Mouse (Mus musculus) inflammation-experienced regulatory T-cells, adult 6 months (primary cell): ENCODE measurements around the gene Stt3a. TPM values are rescaled to one million over a fixed set of nuclear protein-coding genes. Genes with fewer than 3 reads are reported as not detected.
A peak's percentile ranks its signal among the peaks of the same experiment; 100 is the strongest.

Experiments
- ATAC-seq: one replicate; pipeline ENCODE4 v1.8.0; 2017
- polyA plus RNA-seq, 3 experiments: library from polyadenylated mRNA; unstranded; fragments of 100-300 nt; shearing (Covaris generic); gene quantifications; one replicate each; pipeline ENCODE4 v1.2.1; 2017

The Stt3a gene
- polyA plus RNA-seq: 100 to 1,000 TPM; 237 to 338 (median 247) TPM

DNA sequence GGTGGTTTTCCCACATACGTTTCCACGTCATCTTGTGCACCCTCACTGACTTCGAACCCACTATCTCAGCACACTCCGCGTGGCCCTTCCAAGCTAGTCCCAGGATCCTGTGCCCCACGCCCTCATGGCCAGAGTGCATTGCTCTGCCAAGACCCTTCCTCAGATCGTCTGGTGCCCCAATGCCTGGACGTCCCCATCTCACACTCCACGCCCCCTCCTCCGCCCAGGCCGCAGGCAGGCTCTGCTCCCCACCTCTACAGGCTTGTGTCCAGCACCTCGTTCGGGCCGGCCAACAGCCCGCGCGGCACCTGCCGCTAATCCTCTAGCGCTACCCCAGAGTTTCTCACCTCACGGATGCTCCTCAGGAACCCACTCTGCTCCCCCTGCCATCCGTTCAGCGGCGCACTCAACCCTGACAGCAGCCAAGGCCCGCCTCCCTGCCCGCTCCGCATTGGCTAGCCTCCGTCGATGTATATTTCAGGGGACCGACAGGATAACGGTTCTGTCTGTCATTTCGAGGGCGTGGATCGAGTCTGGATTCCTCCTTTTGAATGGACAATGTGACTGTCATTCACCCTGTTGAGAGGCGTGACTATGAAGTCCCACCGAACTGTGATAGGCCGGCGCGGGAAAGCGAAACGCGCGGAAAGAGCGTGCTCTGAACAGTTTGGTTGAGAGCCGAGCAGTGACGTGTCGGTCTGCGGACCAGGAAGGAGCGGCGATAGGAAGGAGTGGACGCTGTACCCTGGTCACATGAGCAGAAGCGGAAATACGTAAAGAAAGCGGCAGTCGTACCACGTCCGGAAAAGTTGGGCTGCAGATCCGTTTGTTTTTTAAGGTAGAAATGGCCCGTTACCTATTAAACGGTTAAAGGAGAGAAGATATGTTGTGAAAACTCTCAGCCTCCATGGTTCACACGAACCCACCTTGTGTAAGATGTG is at the start of gene Stt3a:
Gene Stt3a, minus strand, starts transcription at position 477 of the 941 bp plus-strand sequence.
- ATAC-seq: peak; percentile 96

GRCm38 (mm10) chr9:36814486-36814885 is 47.0 kb upstream of the Stt3a start:
- ATAC-seq: no peak

GRCm38 (mm10) chr9:36808126-36808785 is 40.8 kb upstream of the Stt3a start:
- ATAC-seq: no peak

- ATAC-seq: no peak
Measured at GRCm38 (mm10) chr9:36805256-36805975, 37.9 kb upstream of the Stt3a start.

DNA sequence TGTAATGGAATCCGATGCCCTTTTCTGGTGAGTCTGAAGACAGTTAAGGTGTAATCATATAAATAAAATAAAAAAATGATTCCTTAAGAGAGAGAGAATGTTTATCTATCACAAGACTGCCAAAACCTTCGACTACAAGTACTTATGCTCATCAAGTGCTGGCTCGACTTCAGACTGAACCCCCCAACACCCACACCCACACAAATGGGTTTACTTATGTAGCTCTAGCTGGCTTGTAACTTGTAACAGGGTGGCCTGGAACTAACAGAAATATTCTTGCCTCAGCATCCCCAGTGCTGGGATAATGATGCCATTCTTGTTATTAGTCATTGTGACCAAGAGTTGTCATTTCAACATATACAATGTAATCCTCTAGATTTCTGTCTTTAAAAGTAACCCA is 36.4 kb upstream of the Stt3a start:
- no peak for ATAC-seq

DNA sequence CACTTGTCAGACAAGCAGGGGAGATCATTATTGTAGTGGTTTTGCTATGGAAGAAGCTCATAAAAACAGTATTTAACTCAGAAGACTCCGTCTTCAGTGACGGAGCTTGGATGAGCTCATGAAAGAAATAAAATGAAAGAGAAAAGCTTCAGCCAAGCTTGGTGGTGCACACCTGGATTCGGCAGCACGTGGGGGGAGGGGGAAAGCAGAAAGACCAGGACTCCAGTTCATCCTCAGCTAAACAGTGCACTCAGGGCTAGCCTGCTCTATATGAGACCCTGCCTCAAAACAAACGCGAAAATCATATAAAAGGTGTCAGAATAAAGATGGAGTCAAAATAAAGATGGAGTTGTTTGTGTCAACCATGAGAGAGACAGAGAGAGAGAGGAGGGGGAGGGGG is 35.9 kb upstream of the Stt3a start:
- no peak for ATAC-seq

GRCm38 (mm10) chr9:36802951-36803350 is 35.5 kb upstream of the Stt3a start:
- no peak for ATAC-seq

DNA sequence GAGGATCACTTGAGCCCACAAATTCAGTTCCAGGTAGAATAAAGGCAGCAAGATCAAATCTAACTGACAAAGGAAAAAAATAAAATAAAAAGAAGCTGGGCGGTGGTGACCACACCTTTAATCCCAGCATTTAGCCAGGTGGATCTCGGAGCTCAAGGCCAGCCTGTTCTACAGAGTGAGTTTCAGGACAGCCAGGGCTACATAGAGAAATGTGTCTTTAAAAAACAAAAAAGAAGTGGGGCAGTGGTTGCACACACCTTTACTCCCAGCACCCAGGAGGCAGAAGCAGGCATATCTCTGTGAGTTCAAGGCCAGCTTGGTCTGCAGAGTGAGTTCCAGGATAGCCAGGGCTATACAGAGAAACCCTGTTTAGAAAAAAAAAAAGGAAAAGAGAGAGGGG is 34.5 kb upstream of the Stt3a start:
- ATAC-seq: no peak

- peak; percentile 79 for ATAC-seq
Measured at GRCm38 (mm10) chr9:36796781-36797555, 29.5 kb upstream of the Stt3a start, which contains the start of gene Ei24. Ei24 (minus strand) TSS chr9:36797393.

DNA sequence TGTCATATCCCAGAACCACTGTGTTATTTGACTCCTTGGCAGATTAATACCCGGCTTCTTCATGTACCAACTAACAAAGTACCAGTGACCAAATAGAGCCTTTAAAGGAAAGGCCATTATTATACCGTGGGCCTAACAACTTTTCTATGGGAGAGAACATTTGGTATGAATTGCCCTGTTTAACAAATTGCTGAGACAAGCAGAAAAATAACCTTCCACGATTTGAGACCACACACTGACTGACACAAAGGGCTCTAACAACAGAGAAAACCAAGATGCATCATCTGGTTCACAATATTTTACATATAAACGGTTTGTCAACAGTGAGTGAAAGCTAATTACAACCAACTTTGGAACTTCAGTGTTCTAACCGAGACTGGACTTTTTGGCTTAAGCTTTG is 28.7 kb upstream of the Stt3a start:
- ATAC-seq: peak; percentile 25

DNA sequence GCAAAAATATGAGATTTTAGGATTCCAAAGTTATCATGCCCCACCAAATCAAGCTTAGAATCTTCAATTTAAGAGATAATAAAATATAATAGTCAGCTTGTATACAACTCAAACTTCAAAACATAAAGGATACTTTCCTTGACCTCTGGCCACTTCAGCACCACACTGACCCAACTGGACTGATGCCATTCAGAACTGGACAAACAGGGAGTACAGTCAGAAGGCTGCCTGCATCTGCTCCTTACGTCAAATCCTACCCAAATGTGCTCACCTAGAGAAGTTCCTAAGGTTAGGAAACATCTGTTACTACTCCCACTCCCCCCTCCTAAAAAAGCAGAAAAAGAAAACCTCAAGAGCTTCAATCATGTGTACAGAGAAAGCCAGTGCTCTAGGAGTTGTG is 28.1 kb upstream of the Stt3a start:
- no peak for ATAC-seq

GRCm38 (mm10) chr9:36794487-36794886 is 27.0 kb upstream of the Stt3a start:
- no peak for ATAC-seq

DNA sequence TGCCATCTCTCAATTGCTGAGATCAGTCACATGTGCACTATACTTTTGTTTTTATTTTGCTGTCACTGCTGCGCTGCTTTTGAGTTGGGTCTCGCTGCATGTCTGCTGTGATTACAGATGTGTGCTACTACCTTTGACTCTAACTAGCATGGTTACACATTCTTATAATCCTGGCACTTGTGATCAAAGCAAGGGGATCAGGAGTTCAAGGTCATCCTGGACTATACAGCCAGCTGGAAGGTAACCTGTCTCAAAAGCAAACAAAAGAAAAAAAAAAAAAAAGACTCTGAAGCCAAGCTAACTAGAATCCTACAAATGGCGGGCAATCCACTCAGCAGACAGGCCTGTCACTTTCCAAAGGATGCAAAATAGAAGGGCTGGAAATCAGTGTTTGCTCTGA is 24.7 kb upstream of the Stt3a start:
- no peak for ATAC-seq

- ATAC-seq: no peak
Measured at GRCm38 (mm10) chr9:36783921-36784320, 16.4 kb upstream of the Stt3a start.

DNA sequence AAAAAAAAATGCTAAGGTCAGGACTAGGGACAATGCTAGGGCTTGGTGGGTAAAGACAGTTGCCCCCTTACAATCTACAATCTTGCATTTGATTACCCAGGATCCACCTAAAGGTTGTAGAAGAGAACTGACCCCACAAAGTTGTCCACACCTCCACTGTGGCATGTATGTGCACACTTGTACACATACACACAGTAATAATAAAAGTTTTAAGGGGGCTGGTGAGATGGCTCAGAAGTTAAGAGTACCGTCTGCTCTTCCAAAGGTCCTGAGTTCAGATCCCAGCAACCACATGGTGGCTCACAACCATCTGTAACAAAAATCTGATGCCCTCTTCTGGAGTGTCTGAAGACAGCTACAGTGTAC is 1.6 kb upstream of the Stt3a start:
- no peak for ATAC-seq

GRCm38 (mm10) chr9:36768156-36769047 is 923 bp upstream of the Stt3a start:
- ATAC-seq: peak; percentile 8

- ATAC-seq: no peak
Measured at GRCm38 (mm10) chr9:36764378-36764777, 3.1 kb downstream of the Stt3a start.

DNA sequence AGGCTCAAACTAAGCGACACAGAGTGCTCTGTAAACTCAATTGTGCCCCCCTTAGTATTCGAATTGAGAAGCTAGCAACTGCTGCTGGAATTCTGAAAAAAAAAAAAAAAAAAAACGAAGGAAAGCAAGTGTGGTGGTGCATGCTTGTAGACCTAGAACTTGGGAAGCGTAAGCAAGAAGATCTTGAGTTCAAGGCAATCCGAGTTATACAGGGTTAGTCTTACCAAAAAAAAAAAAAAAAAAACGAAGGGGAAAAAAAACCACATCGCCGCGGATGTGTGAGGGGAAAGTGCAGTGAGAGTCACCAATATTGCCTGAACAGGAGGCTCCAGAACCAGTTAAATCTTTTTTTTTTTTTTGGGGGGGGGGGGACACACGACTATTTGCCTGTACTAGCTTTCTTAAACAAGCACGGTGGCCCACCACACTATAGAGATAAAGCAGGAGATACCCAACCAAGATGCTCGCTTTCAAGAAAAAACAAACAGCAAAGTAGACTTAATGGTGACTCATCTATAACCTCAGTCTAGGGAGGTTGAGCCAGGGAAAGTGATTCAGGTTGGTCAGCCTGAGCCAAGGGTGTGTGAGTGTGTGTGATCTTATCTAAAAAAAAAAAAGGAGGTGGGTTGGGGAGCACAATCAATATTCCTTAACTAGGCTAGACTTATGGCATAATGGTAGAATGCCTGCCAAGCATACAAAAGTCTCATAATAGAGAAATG is 40.3 kb downstream of the Stt3a start, which contains the start of gene Chek1:
Gene Chek1, minus strand, starts transcription at position 32 of the 722 bp plus-strand sequence.
- peak; percentile 15 for ATAC-seq

GRCm38 (mm10) chr9:36726131-36727033 is 41.1 kb downstream of the Stt3a start:
- peak; percentile 82 for ATAC-seq
